Mouse (Mus musculus) midbrain, embryonic 10.5 days (tissue): ENCODE results near the gene Ppp1r11. TPM values are rescaled to one million over a fixed set of nuclear protein-coding genes. Genes with fewer than 3 reads are reported as not detected.

Experiments used
- DNase-seq: peaks from one replicate; pipeline ENCODE4 v3.0.0-alpha.2; 2017; ENCODE audit warnings: low spot score
- H3K27ac ChIP-seq: fragments of 300-500 bp; sonication (generic); replicated peaks from 2 replicates; pipeline ENCODE4 v1.5.1; 2016; ENCODE audit warnings: mild to moderate bottlenecking
- H3K27me3 ChIP-seq: fragments of 300-500 bp; sonication (generic); 2 replicates; pipeline ENCODE4 v1.6.1; 2016; ENCODE audit warnings: low read depth, mild to moderate bottlenecking; ENCODE audit not compliant: poor library complexity, severe bottlenecking
- H3K36me3 ChIP-seq: fragments of 300-500 bp; sonication (generic); 2 replicates; pipeline ENCODE4 v1.6.1; 2016; ENCODE audit warnings: mild to moderate bottlenecking, moderate library complexity
- H3K4me1 ChIP-seq: fragments of 300-500 bp; sonication (generic); 2 replicates; pipeline ENCODE4 v1.6.1; 2016
- H3K4me3 ChIP-seq: fragments of 300-500 bp; sonication (generic); 2 replicates; pipeline ENCODE4 v1.5.1; 2016; ENCODE audit warnings: mild to moderate bottlenecking, moderate library complexity
- H3K9me3 ChIP-seq: fragments of 300-500 bp; sonication (generic); replicated peaks from 2 replicates; pipeline ENCODE4 v1.6.1; 2016; ENCODE audit warnings: mild to moderate bottlenecking
- WGBS: fragments of 180-500 bp; shearing (Covaris S2); methylation state at CpG from one replicate; pipeline ENCODE4 v1.1.7; 2016; 5-methylcytosine and 5-hydroxymethylcytosine counted together
- polyA plus RNA-seq: library from polyadenylated mRNA; unstranded; fragments of >200 nt; fragmentation: Nextera tagmentation; extraction: Ambion mirVana; gene quantifications from 2 replicates; pipeline ENCODE4 v1.2.1, GENCODE M21; 2016

Ppp1r11 gene
- polyA plus RNA-seq, 1 experiment from 2014 or later = 160 TPM

DNA sequence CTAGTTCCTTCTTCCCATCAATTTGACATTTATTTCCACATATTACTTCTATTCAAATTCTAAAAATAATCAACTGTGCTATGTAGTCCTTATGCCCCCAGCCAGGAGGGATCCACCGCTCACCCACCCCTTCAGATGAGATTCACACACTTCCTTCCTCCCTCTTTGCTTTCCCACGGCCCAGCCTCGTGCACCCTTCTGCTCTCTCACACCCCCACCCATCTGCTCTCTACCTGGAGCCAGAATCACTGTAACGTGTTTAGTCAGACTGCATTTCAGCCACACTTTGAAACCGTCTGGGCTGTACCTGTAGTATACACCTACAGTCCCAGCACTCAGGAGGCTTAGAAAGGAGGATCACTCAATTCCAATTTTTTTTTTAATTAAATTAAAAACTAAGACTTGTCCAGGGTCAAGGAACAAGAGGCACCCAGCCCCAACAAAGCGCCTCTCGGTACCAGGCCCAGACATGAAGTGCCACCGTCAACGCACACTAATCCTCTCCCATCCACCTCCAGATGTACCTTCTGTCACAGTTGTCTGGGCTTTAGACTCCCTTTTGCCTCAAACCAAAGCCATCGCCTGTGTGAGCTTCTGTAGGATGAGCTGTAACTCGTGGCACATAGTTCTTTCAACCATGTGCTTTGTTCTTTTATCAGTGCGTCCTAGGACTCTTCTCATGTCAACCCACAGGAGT, 22.2 kb downstream of the Ppp1r11 start:
- no peaks in the 10 kb centered on the region for H3K9me3 ChIP-seq
- 81% methylated on average over 12 of the region's 12 CpGs for WGBS
- DNase-seq = no peak
- no peaks in the 10 kb centered on the region for H3K4me1 ChIP-seq
- no peaks in the 10 kb centered on the region for H3K27me3 ChIP-seq
- H3K27ac ChIP-seq = no peak overlapping the region
- H3K36me3 ChIP-seq = no peaks in the 10 kb centered on the region
- no peak overlapping the region for H3K4me3 ChIP-seq

DNA sequence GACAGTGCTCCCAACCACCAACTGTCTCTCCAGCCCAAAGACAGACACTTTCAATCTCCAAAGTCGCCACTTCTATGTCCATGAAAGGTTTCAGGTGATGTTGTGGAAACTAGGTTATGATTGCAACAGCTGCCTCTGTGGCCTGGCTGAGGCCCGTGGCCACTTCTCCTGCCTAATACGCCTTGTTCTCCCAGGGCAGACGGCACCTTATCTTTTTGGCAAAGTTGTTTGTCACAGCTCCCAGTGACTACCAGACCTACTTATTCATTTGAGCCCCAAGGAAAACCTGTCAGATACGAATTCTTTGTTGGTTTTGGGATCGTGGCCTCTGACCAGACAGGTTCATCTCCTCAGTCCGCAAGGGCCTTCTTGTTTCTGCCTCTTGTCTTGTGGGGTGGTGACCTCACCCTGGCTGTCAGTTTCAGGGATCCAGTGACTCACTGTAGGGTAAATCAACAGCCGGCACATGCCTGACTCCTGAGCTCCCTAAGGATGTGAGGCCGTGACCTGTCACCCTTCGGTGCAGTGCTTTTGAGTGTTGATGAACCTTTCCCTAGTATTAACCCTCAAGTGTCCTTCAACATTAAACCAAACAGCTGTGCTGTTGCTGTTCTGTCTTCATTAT, 23.9 kb downstream of the Ppp1r11 start:
- Histone ChIP-seq H3K9me3 (no peaks in the 10 kb centered on the region), H3K4me1 (no peaks in the 10 kb centered on the region), H3K27ac (no peak overlapping the region), H3K27me3 (no peaks in the 10 kb centered on the region), H3K4me3 (no peak overlapping the region), H3K36me3 (no peaks in the 10 kb centered on the region)
- WGBS = 69% methylated on average over 10 of the region's 10 CpGs
- no peak for DNase-seq

DNA sequence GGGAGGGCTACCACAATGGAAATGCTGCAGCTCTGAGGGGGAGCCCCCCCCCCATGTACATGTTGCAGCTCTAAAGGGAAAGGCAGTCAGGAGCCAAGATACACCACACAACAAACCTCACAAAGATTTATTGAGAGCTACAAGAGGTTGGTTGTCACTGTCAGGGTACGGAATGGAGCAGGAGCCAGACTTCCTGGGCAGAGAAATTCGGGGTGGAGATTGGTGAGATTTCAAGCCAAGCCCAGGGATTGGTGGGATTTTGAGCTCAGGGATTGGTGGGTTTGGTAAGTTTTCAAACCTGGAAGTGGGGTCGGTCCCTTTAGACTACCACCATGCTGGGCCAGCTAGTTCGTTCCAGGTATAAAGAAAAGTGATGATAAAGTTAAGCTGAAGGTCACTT, 28.1 kb downstream of the Ppp1r11 start:
- H3K4me1 ChIP-seq = no peaks in the 10 kb centered on the region
- H3K4me3 ChIP-seq = no peak overlapping the region
- no peaks in the 10 kb centered on the region for H3K27me3 ChIP-seq
- H3K9me3 ChIP-seq = no peaks in the 10 kb centered on the region
- no peaks in the 10 kb centered on the region for H3K36me3 ChIP-seq
- WGBS = 67% methylated on average over 4 of the region's 4 CpGs
- no peak for DNase-seq
- H3K27ac ChIP-seq = no peak overlapping the region

DNA sequence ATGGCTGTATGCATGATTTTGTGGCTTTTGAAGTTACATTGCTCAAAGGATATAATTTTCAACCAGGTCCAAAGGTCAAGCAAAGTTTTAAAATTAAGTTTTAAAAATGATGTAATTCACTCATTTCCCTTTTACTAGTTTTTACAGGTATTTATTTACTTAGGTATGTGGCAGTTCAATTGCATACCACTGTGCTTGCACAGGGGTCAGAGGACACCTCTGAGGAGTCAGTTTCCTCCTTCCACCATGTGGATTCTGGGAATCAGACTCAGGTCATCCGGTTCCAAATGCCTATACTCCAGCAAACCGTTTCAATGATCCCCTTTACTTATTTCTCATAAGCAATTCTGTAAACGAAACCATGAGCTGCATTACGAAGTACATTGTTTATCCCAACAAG, 28.8 kb downstream of the Ppp1r11 start:
- 86% methylated on average over 4 of the region's 4 CpGs for WGBS
- Histone ChIP-seq H3K36me3 (no peaks in the 10 kb centered on the region), H3K4me3 (no peak overlapping the region), H3K9me3 (no peaks in the 10 kb centered on the region), H3K4me1 (no peaks in the 10 kb centered on the region), H3K27me3 (no peaks in the 10 kb centered on the region), H3K27ac (no peak overlapping the region)
- no peak for DNase-seq

DNA sequence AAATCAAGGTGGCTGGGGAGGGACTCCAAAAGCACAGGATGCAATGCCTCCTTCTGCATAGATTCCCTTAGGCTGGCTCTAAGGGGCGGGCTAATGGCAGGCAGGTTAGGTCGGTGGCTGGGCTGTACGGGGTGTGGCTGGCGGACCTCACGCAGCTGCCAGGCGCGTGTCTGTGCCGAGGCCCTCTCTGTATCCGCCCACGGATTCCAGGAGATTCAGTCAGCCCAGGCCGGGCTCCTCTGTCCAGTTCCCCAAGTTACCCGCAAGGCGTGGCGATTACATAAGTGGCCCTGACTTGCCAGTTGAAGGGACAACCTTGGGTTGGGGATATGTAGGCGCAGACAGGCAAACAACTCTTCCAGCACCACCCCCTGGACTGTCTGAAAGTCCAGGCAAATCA, 31.3 kb downstream of the Ppp1r11 start:
- Histone ChIP-seq H3K4me3 (no peak overlapping the region), H3K9me3 (no peaks in the 10 kb centered on the region), H3K4me1 (no peaks in the 10 kb centered on the region), H3K27ac (no peak overlapping the region), H3K36me3 (no peaks in the 10 kb centered on the region), H3K27me3 (no peaks in the 10 kb centered on the region)
- no peak for DNase-seq
- WGBS = 53% methylated on average over 15 of the region's 15 CpGs

DNA sequence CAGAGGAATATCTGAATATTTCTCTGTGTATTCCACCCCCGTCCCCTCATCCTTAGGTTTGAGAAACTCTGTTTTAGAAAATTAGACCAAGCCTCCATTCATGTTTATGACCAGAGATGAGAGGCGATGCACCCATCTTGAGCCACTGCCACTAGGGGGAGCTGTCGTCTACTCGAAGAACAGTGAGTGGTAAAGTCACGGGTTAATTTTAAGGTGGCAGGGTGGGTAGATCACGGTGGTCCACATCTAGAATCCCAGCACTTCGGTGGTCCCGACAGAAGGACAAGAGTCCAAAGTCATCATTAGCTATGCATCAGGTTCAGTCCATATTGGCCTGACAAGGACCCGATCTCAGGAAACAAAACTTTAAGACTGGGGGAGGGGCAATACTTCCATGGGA, 36.5 kb downstream of the Ppp1r11 start:
- Histone ChIP-seq H3K36me3 (no peaks in the 10 kb centered on the region), H3K9me3 (no peaks in the 10 kb centered on the region), H3K4me3 (no peak overlapping the region), H3K4me1 (no peaks in the 10 kb centered on the region), H3K27ac (no peak overlapping the region), H3K27me3 (no peaks in the 10 kb centered on the region)
- WGBS = 19% methylated on average over 9 of the region's 9 CpGs
- DNase-seq = peak; percentile 59

DNA sequence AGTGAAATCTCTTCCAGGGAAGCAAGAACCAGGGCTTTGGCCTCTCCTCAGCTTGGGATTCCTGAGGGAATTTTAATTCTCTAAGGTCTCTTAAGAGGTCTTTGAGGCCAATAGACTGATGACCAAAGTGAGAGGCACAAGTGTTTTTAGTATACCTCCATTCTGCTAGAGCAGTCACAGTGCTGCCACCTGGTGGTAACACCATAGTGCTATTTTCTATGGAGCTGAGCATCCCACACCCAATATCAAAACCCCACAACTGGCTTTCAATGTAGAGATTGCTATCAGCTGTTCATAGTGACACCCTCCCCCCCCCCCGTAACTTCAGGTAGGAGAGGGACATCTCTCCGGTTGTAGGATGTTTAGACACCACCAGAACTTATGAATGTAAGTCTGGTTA, 37.4 kb downstream of the Ppp1r11 start:
- no peak overlapping the region for H3K4me3 ChIP-seq
- DNase-seq = peak; percentile 59
- no peak overlapping the region for H3K27ac ChIP-seq
- no peaks in the 10 kb centered on the region for H3K27me3 ChIP-seq
- no peaks in the 10 kb centered on the region for H3K9me3 ChIP-seq
- 6% methylated on average over 2 of the region's 2 CpGs for WGBS
- H3K4me1 ChIP-seq = no peaks in the 10 kb centered on the region
- no peaks in the 10 kb centered on the region for H3K36me3 ChIP-seq

DNA sequence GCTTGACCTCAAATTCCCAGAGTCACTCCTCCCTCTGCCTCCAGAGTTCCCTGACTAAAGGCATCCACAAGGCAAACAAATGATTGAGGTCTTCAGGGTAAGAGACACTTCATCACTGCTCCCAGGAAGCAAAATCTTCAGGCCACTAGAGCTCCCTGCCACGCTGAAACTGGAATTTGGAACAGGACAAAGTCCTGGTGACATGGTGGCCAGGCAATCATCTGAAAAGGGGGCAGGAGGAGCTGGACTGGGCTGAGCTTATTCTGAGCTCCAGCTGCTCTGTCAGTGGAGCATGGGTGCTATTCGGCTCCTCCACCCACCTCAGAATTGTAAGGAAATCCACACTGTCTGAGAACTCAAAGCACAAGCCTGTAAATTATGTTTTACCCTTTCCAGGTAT, 39.5 kb downstream of the Ppp1r11 start:
- no peaks in the 10 kb centered on the region for H3K9me3 ChIP-seq
- no peak for DNase-seq
- H3K36me3 ChIP-seq = no peaks in the 10 kb centered on the region
- WGBS = 65% methylated on average over 2 of the region's 2 CpGs
- no peak overlapping the region for H3K4me3 ChIP-seq
- no peak overlapping the region for H3K27ac ChIP-seq
- H3K27me3 ChIP-seq = no peaks in the 10 kb centered on the region
- no peaks in the 10 kb centered on the region for H3K4me1 ChIP-seq

DNA sequence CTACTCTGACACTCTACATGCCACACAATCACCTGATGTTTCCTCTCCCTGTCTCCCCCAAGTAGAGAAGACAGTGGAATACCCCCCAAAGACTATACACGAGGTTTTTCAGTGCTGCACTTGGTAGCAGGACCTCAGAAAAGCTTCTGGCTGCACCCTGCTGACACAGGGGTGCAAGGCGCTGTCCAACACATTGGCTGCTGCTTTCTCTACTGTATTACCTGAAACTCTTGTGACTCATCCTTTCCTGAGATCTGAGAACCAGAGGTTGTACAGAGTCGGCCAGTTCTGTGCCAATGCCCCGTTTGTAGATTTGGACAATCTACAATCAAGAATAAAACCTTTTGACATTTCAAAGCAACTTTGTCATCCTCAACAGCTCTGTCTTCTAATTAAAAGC, 41.7 kb downstream of the Ppp1r11 start:
- H3K9me3 ChIP-seq = no peaks in the 10 kb centered on the region
- 50% methylated on average over 4 of the region's 4 CpGs for WGBS
- DNase-seq = no peak
- no peaks in the 10 kb centered on the region for H3K4me1 ChIP-seq
- no peak overlapping the region for H3K27ac ChIP-seq
- H3K36me3 ChIP-seq = no peaks in the 10 kb centered on the region
- H3K27me3 ChIP-seq = no peaks in the 10 kb centered on the region
- H3K4me3 ChIP-seq = no peak overlapping the region

DNA sequence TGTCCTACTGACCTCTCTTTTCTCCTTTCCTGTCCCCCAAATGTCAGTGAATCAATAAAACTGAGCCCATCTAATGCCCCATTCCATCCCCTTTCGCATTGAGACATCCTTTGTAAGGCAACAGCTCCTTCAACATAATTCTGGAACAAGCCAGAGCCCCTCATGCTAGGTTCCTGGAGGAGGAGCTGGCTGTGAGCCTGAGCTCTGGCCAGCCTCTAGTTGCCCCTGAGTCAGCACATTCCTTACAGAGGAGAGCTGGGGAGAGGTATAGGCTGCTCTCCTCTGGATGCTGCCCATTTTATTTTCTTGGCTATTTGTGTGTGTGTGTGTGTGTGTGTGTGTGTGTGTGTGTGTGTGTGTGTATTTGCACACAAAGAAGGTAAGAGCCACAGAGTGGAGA, 43.3 kb downstream of the Ppp1r11 start:
- no peak for DNase-seq
- WGBS = 44% methylated on average over 1 of the region's 1 CpGs
- H3K9me3 ChIP-seq = no peaks in the 10 kb centered on the region

DNA sequence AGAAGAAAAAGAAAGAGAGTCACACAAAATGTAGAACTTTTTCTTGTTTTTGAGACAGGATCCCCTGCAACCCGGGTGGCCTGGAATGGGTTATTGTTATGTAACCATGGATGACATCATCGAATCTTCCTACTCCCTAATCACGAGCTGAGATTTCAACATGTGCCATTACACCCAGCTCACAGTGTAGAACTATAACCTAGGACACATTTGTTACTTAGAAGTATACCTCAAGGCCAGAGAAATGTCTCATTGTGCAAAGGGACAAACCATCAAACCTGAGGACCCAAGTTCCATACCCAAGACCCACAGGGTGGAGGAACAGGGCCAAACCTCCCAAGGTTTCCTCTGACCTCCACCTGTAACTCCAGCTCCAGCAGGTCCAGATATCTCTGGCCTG, 47.9 kb downstream of the Ppp1r11 start:
- Histone ChIP-seq H3K9me3 (no peaks in the 10 kb centered on the region), H3K27me3 (no peaks in the 10 kb centered on the region), H3K4me3 (no peak overlapping the region), H3K4me1 (no peaks in the 10 kb centered on the region), H3K36me3 (no peaks in the 10 kb centered on the region), H3K27ac (no peak overlapping the region)
- no peak for DNase-seq
- WGBS = 88% methylated on average over 3 of the region's 3 CpGs

More for the DNA sequence above, 43.3 kb downstream of the Ppp1r11 start:
- no peak overlapping the region for H3K27ac ChIP-seq
- no peaks in the 10 kb centered on the region for H3K27me3 ChIP-seq
- no peak overlapping the region for H3K4me3 ChIP-seq
- no peaks in the 10 kb centered on the region for H3K4me1 ChIP-seq
- no peaks in the 10 kb centered on the region for H3K36me3 ChIP-seq

DNA sequence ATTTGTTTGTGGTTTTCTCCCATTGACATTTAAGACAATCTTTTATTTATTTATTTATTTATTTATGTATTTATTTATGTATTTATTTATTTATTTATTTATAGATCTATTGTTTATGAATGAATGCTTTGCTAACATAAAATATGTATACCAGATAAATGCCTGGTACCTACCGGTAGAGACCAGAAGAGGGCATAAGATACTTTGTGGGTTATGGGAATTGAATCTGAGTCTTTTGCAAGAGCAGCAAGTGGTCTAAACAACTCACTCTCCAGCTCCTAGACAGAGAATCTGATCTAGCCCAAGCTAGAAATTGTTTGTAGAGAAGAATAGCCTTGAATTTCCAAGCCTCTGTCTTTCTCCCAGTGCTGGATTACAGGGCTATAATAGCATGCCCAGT, 50.9 kb downstream of the Ppp1r11 start:
- no peak for DNase-seq
- 41% methylated on average over 1 of the region's 1 CpGs for WGBS
- H3K27ac ChIP-seq = no peak overlapping the region
- H3K27me3 ChIP-seq = no peaks in the 10 kb centered on the region
- no peaks in the 10 kb centered on the region for H3K9me3 ChIP-seq
- no peaks in the 10 kb centered on the region for H3K4me1 ChIP-seq
- H3K4me3 ChIP-seq = no peak overlapping the region
- no peaks in the 10 kb centered on the region for H3K36me3 ChIP-seq

DNA sequence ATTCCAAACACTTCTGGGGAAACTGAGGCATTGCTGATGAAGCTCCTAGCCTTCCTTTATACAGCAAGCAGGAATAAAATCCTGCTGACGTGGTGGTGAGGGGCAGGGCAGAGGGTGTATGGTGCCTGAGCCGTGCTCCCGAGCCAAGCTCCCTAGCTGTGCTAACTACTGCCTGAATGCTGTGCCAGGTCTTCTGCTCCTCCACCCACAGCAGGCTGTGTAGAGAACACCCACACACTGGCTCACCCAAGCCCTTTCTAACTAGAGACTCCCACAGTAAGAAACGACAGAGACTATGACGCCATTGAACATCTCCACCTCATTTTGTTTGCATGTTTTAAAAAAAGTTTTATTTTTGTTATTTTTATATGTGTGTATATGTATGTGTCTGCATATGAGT, 51.5 kb downstream of the Ppp1r11 start:
- DNase-seq = no peak
- H3K27me3 ChIP-seq = no peaks in the 10 kb centered on the region
- 86% methylated on average over 5 of the region's 5 CpGs for WGBS
- H3K4me1 ChIP-seq = no peaks in the 10 kb centered on the region
- no peaks in the 10 kb centered on the region for H3K9me3 ChIP-seq
- no peak overlapping the region for H3K27ac ChIP-seq
- H3K36me3 ChIP-seq = no peaks in the 10 kb centered on the region
- no peak overlapping the region for H3K4me3 ChIP-seq
